Mouse (Mus musculus) skeletal muscle tissue, adult 2 months (tissue): Measurements from ENCODE around the gene Mien1.

Experiments
- DNase-seq: peaks from one replicate; pipeline ENCODE4 v3.0.0-alpha.2; 2012; ENCODE audit warnings: low read depth, low spot score

The Mien1 gene

DNA sequence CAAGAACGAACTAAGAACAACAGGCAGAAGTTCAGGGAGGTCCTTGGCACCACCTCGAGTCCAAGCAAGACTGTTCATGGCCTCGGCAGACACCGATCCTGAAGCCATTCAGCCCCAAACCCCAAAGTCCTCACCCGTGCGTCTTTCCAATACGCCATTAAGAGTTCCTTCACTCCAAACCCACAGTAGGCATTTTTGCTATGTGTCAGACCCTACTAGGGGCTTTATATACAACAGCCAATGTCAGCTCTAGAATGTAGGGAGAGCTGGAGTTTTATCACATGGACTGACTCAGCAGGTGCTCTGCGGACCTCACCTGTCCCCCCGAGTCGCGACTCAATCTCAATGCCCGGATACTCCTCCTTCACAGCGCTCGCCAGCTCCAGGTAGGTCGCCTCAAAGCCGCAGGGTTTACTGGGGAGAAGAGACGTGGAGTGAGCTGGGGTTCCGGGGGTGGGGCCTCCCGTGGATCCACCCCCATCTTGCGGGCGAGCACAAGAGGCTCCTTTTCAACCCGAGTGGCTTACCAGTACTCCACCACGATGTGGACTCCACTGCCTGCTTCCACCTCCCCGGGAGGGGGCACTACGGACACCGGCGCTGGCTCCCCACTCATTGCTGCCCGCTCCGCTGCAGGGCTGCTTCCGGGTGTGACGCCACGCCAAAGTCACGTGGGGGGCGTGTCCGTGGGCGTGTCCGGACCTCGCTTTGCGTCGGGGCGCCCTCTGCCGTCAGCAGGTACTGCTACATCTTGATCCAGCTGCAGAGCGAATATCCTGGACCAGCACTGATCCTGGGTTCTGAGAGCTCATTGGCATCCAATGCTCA lies at the start of gene Mien1:
TSS of gene Mien1 (minus strand) at position 661 of the 828 bp plus-strand sequence.
- DNase-seq, result peak; percentile 89

DNA sequence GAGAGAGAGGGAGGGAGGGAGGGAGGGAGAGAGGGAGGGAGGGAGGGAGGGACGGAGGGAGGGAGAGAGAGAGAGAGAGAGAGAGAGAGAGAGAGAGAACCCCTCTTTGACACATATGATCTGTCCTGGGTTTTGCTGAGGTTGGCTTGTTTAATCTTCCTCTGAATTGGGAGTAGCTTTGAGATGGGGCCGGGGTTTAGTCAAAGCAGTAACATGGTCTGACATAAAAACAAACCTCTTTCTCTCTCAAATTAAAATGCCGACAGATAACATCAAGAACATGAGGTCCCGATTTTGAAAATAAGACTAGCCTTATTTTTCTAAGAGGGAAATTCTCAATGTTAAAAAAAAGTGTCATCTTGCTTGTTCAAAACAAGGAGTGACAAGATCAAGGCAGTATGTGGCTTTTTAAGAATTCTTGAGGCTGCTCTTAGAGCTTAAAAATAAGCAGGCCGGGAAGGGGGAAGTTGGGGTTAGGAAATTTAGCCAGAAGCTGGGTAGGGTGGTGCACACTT lies 48.8 kb upstream of the Mien1 start:
- DNase-seq, result no peak

GRCm38 (mm10) chr11:98485749-98486148 lies 47.0 kb upstream of the Mien1 start:
- DNase-seq, result no peak

- no peak for DNase-seq
Observed at GRCm38 (mm10) chr11:98482067-98482466, 43.3 kb upstream of the Mien1 start.

DNA sequence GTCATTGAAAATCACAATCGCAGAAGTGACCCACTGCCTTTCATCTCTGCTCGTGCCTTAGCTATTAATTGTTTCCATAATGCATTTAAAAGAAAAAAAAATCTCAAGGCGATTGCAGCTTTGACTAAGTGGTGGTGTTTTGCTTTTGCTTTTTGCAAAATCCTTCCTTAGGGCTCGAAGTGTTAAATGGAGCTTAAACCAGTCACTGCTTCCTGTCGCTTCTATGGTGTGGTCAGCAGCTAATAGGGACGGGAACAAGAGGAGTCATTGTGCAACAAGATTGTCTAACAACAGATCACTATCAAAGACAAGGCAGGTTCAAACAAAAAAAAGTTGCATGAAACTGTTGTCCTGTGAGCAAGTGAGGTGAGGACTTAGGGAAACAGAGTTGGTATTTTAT lies 42.4 kb upstream of the Mien1 start:
- DNase-seq, result no peak

DNA sequence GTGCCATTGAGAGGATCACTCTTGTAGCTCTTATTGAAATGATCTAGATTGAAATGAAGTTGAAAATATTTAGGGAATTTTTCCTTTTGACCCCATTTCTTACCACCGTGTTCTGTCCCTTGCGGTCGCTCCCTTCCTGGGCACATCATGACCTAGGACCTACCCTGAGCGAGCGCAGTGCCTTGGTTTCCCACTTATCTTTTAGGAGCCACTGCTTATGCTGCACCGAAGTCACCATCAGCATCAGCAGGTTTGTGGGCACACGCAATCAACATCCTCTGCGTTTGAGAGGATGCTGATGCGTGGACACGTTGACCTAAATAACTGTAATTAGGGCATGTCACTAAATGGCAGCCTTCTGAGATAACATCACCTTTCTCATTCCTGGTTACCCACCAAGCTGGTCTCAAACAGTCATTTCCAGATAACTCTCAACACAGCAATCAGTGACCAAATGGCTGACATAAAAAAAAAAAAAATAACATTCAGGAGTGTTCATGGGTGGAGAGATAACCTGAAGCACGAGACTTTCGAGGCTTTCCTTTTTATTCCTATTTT lies 41.2 kb upstream of the Mien1 start:
- DNase-seq, result no peak

- no peak for DNase-seq
Observed at GRCm38 (mm10) chr11:98479026-98479939, 40.5 kb upstream of the Mien1 start.

DNA sequence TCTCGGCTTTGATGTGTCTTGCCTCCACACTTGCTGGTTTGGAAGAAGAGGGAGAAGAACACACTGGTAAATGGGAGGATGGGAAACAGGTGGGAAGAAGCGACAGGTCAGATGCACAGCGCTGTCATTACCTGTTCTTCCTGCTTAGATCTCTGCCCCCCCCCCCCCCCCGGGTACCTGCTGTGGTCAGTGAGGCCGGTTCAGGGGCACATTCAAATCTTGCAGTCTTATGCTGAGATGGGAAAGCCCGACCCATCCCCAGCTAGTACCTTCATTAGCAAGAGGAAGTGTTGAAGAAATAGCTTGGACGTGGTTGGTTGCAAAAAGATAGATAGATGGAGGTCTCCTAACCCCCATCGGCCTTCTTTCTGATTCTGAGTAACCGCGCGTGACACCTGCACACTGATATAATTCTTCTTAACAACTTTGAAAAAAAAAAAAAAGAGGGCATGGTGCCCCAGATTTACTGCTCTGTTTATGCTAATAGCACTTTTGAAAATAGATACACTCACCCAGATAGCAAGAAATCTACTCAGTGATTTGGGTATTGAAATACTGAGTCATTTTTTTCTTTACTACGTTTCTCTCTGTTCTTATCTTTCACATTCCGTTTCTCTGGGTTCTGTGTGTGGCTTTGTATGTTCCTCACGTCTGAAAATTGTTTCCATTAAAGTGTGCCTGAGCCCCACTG lies 38.4 kb upstream of the Mien1 start:
- no peak for DNase-seq

DNA sequence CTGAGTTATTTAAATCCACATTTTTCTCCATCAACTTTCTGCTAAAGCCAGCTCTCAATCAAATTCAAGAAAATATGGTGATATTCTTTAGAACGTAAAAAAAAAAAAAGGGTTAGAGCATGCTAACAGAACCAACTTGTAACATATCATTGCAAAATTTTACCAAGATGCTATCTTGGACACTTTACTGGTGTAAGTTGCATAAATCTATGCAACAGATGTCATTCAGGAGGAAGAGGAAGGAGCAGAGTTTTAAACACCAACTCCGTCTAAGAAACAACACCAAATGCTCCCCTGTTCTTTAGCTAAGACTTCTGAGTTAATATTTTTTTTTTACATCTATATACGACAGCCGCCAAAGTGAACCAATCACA lies 37.6 kb upstream of the Mien1 start:
- no peak for DNase-seq

DNA sequence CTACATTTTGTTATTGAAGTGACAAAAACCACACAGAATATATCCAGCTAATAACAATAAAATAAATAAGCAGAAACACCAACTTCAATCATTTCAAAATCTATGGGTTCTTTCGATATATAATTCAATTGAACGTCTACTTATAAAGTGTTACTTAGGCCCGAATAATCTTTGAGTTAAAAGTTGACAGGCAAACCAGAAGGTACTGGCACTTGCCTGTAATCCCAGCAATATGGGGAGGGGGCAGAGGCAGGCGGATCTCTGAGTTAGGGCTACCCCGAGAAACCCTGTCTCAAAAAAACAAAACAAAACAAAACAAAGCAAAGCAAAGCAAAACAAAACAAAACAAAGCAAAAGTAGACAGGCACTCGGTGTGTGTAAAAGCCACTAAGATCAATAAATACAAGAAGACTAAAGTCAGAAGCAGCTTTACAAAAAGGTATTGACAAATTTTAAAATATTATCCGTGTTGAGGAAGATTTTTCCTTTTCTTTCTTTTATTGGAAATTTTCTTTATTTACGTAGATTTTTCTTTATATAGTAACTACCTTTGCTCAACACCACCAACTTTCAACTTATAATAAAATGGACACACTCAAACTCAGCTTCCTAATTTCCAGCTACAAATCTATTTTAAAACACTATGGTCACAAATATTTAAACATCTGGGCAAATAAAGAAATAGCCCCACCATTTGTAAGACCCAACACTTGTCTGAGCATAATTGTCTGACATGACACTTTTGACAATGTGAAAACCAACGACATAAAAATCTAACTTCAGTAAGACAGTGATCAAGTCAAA lies 37.0 kb upstream of the Mien1 start:
- no peak for DNase-seq

- no peak for DNase-seq
Observed at GRCm38 (mm10) chr11:98474967-98475366, 36.2 kb upstream of the Mien1 start.

GRCm38 (mm10) chr11:98473916-98474479 lies 35.2 kb upstream of the Mien1 start:
- no peak for DNase-seq

GRCm38 (mm10) chr11:98472696-98473095 lies 33.9 kb upstream of the Mien1 start:
- DNase-seq, result no peak

GRCm38 (mm10) chr11:98470795-98471194 lies 32.0 kb upstream of the Mien1 start:
- no peak for DNase-seq

- DNase-seq, result no peak
Observed at GRCm38 (mm10) chr11:98469761-98470714, 31.2 kb upstream of the Mien1 start.

- no peak for DNase-seq
Observed at GRCm38 (mm10) chr11:98464516-98464915, 25.7 kb upstream of the Mien1 start.

DNA sequence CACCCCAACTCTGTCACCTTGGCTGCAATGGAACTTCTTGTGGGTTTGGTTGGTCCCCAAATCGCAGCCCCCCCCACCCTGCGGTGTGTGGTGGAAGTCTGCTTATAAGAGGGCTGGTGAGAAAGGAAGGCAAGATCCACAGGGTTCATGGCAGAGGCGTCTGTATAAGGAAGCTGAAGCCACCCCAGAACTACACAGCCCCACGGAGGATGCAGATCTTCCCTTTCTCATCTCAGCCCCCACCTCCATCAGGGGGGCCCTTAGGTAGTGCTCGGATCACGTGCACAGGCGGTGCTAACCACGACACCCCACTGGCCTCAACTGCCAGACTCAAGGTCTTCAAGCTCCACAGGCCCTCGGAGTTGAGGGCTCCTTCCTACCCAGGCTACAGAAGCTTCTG lies 25.1 kb upstream of the Mien1 start:
- DNase-seq, result no peak

GRCm38 (mm10) chr11:98462255-98462654 lies 23.5 kb upstream of the Mien1 start:
- no peak for DNase-seq

DNA sequence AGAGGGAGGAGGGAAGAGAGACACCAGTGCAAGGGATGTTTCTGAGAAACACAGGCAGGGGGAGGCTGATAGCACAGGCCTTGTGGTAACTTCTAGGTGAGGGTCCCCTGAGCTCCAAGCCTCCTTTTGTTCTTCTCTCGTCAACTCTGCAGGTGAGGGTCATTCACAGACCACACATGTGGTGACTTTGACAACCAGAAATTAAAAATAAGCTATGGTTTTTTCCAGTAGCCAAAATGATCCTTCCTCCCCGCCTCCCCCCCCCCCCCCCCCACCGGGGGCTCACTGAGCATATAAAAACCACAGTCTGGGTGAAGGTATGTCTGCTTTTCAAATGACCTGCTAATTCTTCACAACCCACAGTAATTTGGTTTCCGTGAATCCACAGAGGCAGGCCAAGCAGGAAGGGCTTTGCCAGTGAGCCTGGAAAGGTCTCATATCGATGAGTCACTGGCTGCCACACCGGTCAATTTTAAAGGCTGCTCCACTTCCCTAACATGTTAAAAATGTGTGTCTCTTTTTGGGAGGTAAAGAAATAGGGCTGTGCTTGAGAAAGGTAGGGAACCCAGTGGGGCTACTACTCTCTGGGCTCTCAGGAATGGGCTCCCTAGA lies 22.4 kb upstream of the Mien1 start:
- no peak for DNase-seq
